Mouse (Mus musculus) ES-Bruce4 (cell line): ENCODE measurements around the gene Eras.

ENCODE experiments used
- CTCF ChIP-seq: IDR thresholded peaks from one replicate; pipeline ENCODE4 v1.8.1; 2011; ENCODE audit warnings: low read depth, low read length
- EP300 ChIP-seq: IDR thresholded peaks from 2 replicates; pipeline ENCODE4 v1.6.1; 2011; ENCODE audit warnings: low read depth, low read length; ENCODE audit not compliant: insufficient read depth
- POLR2A ChIP-seq: IDR thresholded peaks from one replicate; pipeline ENCODE4 v1.8.1; 2011; ENCODE audit warnings: low read length; ENCODE audit not compliant: insufficient read depth

DNA sequence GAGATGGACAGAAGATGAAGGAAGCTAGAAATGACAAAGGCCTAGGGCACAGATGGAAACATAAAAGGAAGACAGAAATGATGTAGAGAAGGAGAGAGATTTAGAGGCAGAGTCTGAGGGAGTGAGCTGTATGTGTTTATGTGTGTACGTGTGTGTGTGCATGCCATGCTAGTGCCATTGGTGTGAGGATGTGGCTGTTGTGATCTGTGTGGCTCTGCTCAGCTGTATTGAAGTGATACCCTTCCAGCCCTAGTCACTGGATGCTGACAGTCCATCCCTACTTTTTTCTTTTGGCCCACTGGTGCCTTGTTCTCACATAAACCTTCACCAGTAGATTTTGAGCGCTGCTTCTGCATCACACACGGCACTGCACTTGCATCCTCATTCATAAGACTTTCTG, 40.5 kb upstream of the Eras start:
- TF ChIP-seq CTCF (no peak), EP300 (no peak), POLR2A (no peak)
